Comparison of ENCODE assay signal across 11 mouse cellular contexts in genomic region chr6:112093300-112093699, GRCm38 (mm10).
DNase-seq lines count a peak whose midpoint lies in the region; ATAC-seq and TF ChIP-seq lines count a peak whose summit lies in the region.
"Had no signal": no experiment of that assay in that cellular context is flagged by ENCODE, and none has a peak within 500 bp of the region (broad histone marks: within the 10 kb centered on the region; RNA-seq: fewer than 3 reads in every experiment).

No protein-coding gene starts in this region.

- no peaks in the 10 kb centered on the region for H3K36me3 ChIP-seq in limb, embryonic 14.5 days (ENCODE audit: control insufficient read depth, insufficient read depth, low read length)
- H3K36me3 ChIP-seq in limb, embryonic 10.5 days, result no peaks in the 10 kb centered on the region

- H3K27me3 ChIP-seq in limb, embryonic 14.5 days (ENCODE audit: control insufficient read depth, insufficient read depth, low read length), result no peaks in the 10 kb centered on the region
- no peaks in the 10 kb centered on the region for H3K27me3 ChIP-seq in limb, embryonic 10.5 days (ENCODE audit: low read depth, poor library complexity, severe bottlenecking)

- H3K9ac ChIP-seq in limb, embryonic 14.5 days (ENCODE audit: low read depth, low read length, severe bottlenecking), result no peak overlapping the region
- H3K9ac ChIP-seq: hindbrain, embryonic 14.5 days had no signal

- peak; percentile 6; the same call in 1 of the 2 replicates for TF ChIP-seq CTCF in brain, embryonic 14.5 days (IDR thresholded peaks at IDR 0.05; ENCODE audit: borderline replicate concordance, extremely low read depth, insufficient read depth, insufficient read length)

- no peaks in the 10 kb centered on the region for H3K4me1 ChIP-seq in limb, embryonic 14.5 days (ENCODE audit: control insufficient read depth, insufficient read depth, low read length)
- H3K4me1 ChIP-seq in limb, embryonic 10.5 days, result no peaks in the 10 kb centered on the region

- no peak overlapping the region for H3K27ac ChIP-seq in limb, embryonic 14.5 days (replicated peaks; ENCODE audit: low read depth, low read length)
- H3K27ac ChIP-seq in limb, embryonic 10.5 days, result no peak overlapping the region
- H3K27ac ChIP-seq: hindbrain, embryonic 14.5 days had no signal

- ATAC-seq in frontal cortex, adult (ENCODE audit: low TSS enrichment), result peak; percentile 81
- no peak for ATAC-seq in limb, embryonic 14.5 days (ENCODE audit: low FRiP score, low read depth)
- ATAC-seq: activated CD4-positive, CD25-positive, alpha-beta regulatory T cell, adult 4 months had no signal

- no peak overlapping the region for H3K4me3 ChIP-seq in limb, embryonic 14.5 days (replicated peaks; ENCODE audit: low read length)
- H3K4me3 ChIP-seq in limb, embryonic 10.5 days, result no peak overlapping the region

- WGBS in limb, embryonic 14.5 days, result 69% methylated on average over 3 of the region's 3 CpGs
- WGBS in limb, embryonic 10.5 days, result 87% methylated on average over 3 of the region's 3 CpGs

- no peak for TF ChIP-seq POLR2A in limb, embryonic 14.5 days (IDR thresholded peaks at IDR 0.05; ENCODE audit: borderline replicate concordance, extremely low read depth, insufficient read depth, insufficient read length)
- TF ChIP-seq POLR2A in brain, embryonic 14.5 days (IDR thresholded peaks at IDR 0.05; ENCODE audit: borderline replicate concordance, extremely low read depth, insufficient read depth, insufficient read length, poor library complexity, severe bottlenecking), result no peak

- no peak for DNase-seq in frontal cortex, postnatal 10 days (ENCODE audit: low spot score in 2 of 2)
- DNase-seq in limb, embryonic 14.5 days (ENCODE audit: low spot score), result peak; percentile 3
- no peak for DNase-seq in limb, embryonic 10.5 days (ENCODE audit: low spot score)
- DNase-seq in brain, embryonic 14.5 days (ENCODE audit: low read depth), result peak; percentile 60
- DNase-seq in forelimb bud, embryonic 11.5 days (ENCODE audit: low read depth, low spot score), result peak; percentile 9
- no peak for DNase-seq in adrenal gland, postnatal 10 days
- DNase-seq: cerebellum, adult 18-20 months; thymus, adult 2 months had no signal

- H3K9me3 ChIP-seq in limb, embryonic 14.5 days (ENCODE audit: control insufficient read depth, low read length), result no peaks in the 10 kb centered on the region
- no peaks in the 10 kb centered on the region for H3K9me3 ChIP-seq in limb, embryonic 10.5 days (replicated peaks)

- H3K4me2 ChIP-seq in limb, embryonic 14.5 days (replicated peaks; ENCODE audit: low read depth, low read length, severe bottlenecking), result no peak overlapping the region
- H3K4me2 ChIP-seq: hindbrain, embryonic 14.5 days had no signal

Comparison
In these comparisons a context has a peak if more than half of its experiments do, and no peak if none do; other contexts are left out.
1. DNase-seq: peak in limb, embryonic 14.5 days (single experiment), brain, embryonic 14.5 days (single experiment) and forelimb bud, embryonic 11.5 days (single experiment); none in frontal cortex, postnatal 10 days (0 of 2), limb, embryonic 10.5 days (single experiment) and adrenal gland, postnatal 10 days (single experiment).